Mouse (Mus musculus) neutrophil, adult 65 days (primary cell): Measurements from ENCODE around the gene Olfr433. TPM values are rescaled to one million over a fixed set of nuclear protein-coding genes. Genes with fewer than 3 reads are reported as not detected.

Experiments
- total RNA-seq: library from RNA; stranded (reverse); gene quantifications from 2 replicates; pipeline ENCODE4 v1.2.4, GENCODE M21; 2023

Olfr433 gene
- total RNA-seq: not detected in 2 replicates

DNA sequence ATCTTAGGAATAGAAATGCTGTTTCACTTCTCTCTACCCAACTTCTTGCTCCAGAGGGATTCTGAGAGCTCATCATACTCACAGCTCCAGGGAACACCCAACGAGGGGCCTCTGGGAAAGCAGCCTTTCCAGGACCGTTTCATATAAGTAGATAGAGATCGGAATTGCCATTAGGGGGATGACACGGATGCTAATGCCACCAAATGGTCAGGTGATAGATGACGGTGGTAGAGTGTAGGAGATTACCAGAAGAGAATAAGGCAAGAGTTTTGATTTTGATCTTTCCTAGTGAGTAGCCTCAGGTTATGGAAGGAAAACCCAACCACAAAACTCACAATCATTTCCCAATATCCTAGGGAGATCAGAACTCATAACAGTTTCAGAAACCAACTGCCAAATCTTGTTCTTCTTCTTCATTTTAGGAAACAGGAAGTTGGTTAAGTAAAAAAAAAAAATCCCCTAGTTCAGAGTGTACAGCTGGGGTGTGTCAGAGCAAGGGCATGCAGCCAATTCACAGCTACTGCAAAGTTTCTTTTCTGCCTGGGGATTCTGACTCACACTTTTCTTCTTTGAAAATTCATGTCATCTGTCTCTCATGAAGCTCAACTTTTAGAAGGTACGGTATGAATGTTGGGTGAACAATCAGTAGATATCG lies at the start of gene Olfr433:
TSS of gene Olfr433 (plus strand) at position 183 of the 655 bp plus-strand sequence.

DNA sequence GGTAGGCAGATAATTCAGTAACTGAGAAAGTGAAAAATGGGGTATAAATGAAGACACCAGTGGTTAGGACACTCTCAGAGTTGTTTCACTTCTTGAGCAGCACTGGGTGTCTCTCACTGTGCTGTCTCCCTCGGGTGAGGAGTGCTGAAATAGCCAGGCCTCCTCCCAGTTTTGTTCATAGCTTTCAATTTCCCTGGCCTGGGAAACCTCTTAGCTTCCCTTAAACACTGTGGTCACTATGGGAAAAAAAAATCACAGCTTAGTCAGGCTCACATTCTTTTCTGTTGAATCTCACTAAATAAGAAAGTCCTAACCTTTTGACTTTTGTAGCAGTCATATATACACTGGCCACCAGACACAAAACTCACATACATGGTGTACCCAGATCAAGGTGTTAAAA lies 8.8 kb upstream of the Olfr433 start, which contains the start of gene Ifi205:
TSS of gene Ifi205 (minus strand) at position 113 of the 400 bp plus-strand sequence.

DNA sequence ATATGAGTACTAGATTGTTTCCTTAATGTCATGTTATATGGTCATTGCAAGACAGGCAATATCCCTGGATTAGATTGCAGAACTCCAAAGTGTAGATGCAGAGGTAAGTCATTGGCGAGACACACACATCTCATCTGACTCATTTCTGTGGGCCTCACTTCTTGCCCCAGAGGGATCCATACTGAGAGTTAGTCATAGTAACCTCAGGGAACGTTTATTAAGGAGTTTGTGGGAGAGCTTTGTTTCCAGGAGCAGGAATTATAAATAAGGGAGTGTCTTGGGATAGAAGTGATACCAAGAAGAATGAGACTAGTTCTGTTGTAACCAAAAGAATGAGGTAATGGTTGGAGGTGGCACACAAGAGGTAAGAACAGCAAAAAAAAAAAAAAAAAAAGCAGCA lies 8.4 kb downstream of the Olfr433 start, which contains the start of gene Olfr432:
TSS of gene Olfr432 (plus strand) at position 313 of the 400 bp plus-strand sequence.

DNA sequence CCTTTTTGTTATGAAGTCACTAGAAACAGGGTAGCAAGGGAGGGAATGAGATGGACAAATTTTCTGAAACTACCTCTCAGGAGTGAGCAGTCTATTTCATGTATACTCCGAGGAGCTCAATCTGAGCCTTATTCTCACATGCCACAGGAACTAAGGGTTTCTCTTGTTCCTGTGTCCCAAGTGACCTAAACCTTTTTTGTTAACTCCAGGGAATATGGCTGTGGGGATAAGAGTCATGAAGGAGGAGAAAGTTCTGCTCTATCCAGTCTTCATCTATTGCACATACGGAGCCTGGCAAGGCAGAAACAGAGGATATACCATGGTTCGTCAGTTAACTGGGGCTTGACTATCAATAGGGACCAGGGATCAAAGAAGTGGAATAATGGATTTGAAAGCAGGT lies 25.8 kb downstream of the Olfr433 start, which contains the start of gene Olfr430:
TSS of gene Olfr430 (plus strand) at position 301 of the 400 bp plus-strand sequence.

DNA sequence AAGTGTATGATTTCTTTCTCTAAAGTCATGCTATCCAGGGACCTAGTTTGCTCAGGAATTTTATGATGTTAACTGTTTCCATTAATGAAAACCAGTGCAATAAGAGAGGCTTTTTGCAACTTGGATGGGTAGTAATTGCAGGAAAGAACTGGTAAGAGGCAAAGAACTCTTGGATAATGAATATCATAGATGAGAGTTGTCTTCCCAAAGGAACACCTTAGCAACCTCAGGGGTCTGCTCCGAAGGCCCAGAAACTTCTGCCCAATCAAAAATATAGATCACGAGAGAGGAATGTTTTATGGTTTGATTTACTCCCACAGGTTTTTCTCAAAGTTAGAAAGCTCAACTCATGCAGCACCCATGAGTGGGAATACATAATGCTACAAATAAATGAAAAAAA lies 43.5 kb downstream of the Olfr433 start, which contains the start of gene Olfr429:
TSS of gene Olfr429 (plus strand) at position 301 of the 400 bp plus-strand sequence.

Other genes starting within 250 kb of the Olfr433 start
- 7.9 and 12.3 TPM in 2 replicates for gene Ifi211, start 127.7 kb upstream of the Olfr433 start, total RNA-seq
- gene Mndal, start 98.2 kb upstream of the Olfr433 start, total RNA-seq: 30.7 and 32.2 TPM in 2 replicates
- 15.4 and 23.1 TPM in 2 replicates for gene Ifi203, start 98.0 kb upstream of the Olfr433 start, total RNA-seq
- not detected in 2 replicates for gene Ifi202b, start 58.0 kb upstream of the Olfr433 start, total RNA-seq
- gene Ifi205, start 8.9 kb upstream of the Olfr433 start, total RNA-seq: 2.4 and 6.3 TPM in 2 replicates
- gene Olfr432, start 8.5 kb downstream of the Olfr433 start, total RNA-seq: not detected in 2 replicates
- not detected in 2 replicates for gene Olfr430, start 25.9 kb downstream of the Olfr433 start, total RNA-seq
- gene Olfr429, start 43.6 kb downstream of the Olfr433 start, total RNA-seq: not detected in 2 replicates
- gene Olfr427, start 56.2 kb downstream of the Olfr433 start, total RNA-seq: not detected in 2 replicates
- gene Olfr231, start 80.5 kb downstream of the Olfr433 start, total RNA-seq: not detected in 2 replicates
- not detected in 2 replicates for gene Olfr424, start 90.8 kb downstream of the Olfr433 start, total RNA-seq
- gene Olfr420, start 114.9 kb downstream of the Olfr433 start, total RNA-seq: not detected in 2 replicates
- 0.98 and 2.2 TPM in 2 replicates for gene Spta1, start 132.1 kb downstream of the Olfr433 start, total RNA-seq
- not detected in 2 replicates for gene Olfr419, start 211.4 kb downstream of the Olfr433 start, total RNA-seq